Mouse (Mus musculus) midbrain, embryonic 12.5 days (tissue): Measurements from ENCODE around the gene 4930539E08Rik. TPM values are rescaled to one million over a fixed set of nuclear protein-coding genes. Genes with fewer than 3 reads are reported as not detected.

Source experiments
- ATAC-seq: fragments of 200-750 bp; cut with Nextera tagmentation; 2 replicates; pipeline ENCODE4 v1.8.0; 2017; ENCODE audit warnings: low read depth, moderate TSS enrichment, moderate library complexity; ENCODE audit not compliant: low FRiP score
- H3K27ac ChIP-seq: fragments of 300-500 bp; sonication (generic); replicated peaks from 2 replicates; pipeline ENCODE4 v1.5.1; 2016; ENCODE audit warnings: mild to moderate bottlenecking
- H3K27me3 ChIP-seq: fragments of 300-500 bp; sonication (generic); 2 replicates; pipeline ENCODE4 v1.6.1; 2016; ENCODE audit warnings: mild to moderate bottlenecking
- H3K36me3 ChIP-seq: fragments of 300-500 bp; sonication (generic); 2 replicates; pipeline ENCODE4 v1.6.1; 2016
- H3K4me1 ChIP-seq: fragments of 300-500 bp; sonication (generic); 2 replicates; pipeline ENCODE4 v1.6.1; 2016
- H3K4me2 ChIP-seq: fragments of 300-500 bp; sonication (generic); replicated peaks from 2 replicates; pipeline ENCODE4 v1.6.1; 2016; ENCODE audit warnings: mild to moderate bottlenecking, moderate library complexity
- H3K4me3 ChIP-seq: fragments of 300-500 bp; sonication (generic); 2 replicates; pipeline ENCODE4 v1.5.1; 2016; ENCODE audit warnings: mild to moderate bottlenecking
- H3K9ac ChIP-seq: fragments of 300-500 bp; sonication (generic); replicated peaks from 2 replicates; pipeline ENCODE4 v1.6.1; 2016; ENCODE audit warnings: mild to moderate bottlenecking, moderate library complexity
- H3K9me3 ChIP-seq: fragments of 300-500 bp; sonication (generic); 2 replicates; pipeline ENCODE4 v1.6.1; 2016; ENCODE audit warnings: mild to moderate bottlenecking
- WGBS: fragments of 180-500 bp; shearing (Covaris S2); methylation state at CpG from one replicate; pipeline ENCODE4 v1.1.7; 2016; 5-methylcytosine and 5-hydroxymethylcytosine counted together
- polyA plus RNA-seq: library from polyadenylated mRNA; unstranded; fragments of >200 nt; fragmentation: Nextera tagmentation; extraction: Ambion mirVana; gene quantifications from 2 replicates; pipeline ENCODE4 v1.2.1, GENCODE M21; 2016

Gene 4930539E08Rik
- polyA plus RNA-seq, 1 experiment from 2014 or later = 0.15 TPM

GRCm38 (mm10) chr17:28904546-28905376 lies 10.4 kb downstream of the 4930539E08Rik start:
- 0 out of 2 replicates have a peak, but pooled peaks have one; percentile 69 for ATAC-seq
- H3K4me3 ChIP-seq = no peak overlapping the region
- H3K36me3 ChIP-seq = no peaks in the 10 kb centered on the region
- H3K27me3 ChIP-seq = peaks cover 17% of the 10 kb centered on the region
- H3K9ac ChIP-seq = 0 out of 2 replicates have a peak overlapping the region, but pooled peaks have one; percentile 4
- H3K4me2 ChIP-seq = 0 out of 2 replicates have a peak overlapping the region, but pooled peaks have one; percentile 2
- peak overlapping the region; percentile 35; the same call in 1 of the 2 replicates for H3K27ac ChIP-seq
- WGBS = 26% methylated on average over 23 of the region's 23 CpGs
- H3K9me3 ChIP-seq = no peaks in the 10 kb centered on the region
- H3K4me1 ChIP-seq = peaks cover 20% of the 10 kb centered on the region

DNA sequence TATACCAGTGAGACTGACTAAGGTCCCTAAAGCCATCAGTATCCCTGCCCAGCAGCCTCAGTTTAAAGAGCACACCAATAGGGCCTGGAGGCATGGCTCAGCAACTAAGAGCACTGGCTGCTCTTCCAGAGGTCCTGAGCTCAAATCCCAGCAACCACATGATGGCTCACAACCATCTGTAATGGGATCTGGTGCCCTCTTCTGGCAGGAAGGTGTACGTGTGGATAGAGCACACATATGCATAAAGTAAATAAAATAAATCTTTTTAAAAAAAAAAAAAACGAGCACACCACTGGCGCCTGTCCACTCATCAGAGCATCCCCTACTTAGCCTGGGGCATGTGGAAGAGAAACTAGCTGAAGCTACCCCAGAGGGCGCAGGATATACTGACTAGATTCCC lies 13.6 kb downstream of the 4930539E08Rik start:
- H3K9ac ChIP-seq = no peak overlapping the region
- no peak for ATAC-seq
- 66% methylated on average over 4 of the region's 4 CpGs for WGBS

DNA sequence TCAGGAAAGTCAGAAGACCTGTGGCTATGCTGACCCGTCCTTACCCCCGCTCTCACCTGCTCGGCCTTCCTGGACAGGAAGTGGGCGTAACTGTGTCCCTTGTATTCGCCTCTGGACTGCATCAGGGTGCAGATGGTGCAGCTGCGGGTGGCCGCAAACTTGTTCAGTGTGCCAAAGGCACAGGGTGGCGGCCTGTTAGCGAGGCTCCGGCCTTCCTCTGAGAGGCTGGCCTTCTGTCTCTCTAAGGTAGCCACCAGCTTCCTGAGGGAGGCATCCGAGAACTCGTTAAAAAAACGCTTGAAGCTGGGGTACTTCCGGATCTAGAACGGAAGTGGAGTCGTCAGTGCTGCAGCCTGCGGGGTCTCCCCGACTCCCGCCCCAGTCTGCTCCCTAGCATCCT lies 15.7 kb downstream of the 4930539E08Rik start:
- Histone ChIP-seq H3K9me3 (no peaks in the 10 kb centered on the region), H3K27ac (0 out of 2 replicates have a peak overlapping the region, but pooled peaks have one; percentile 15), H3K9ac (no peak overlapping the region), H3K4me1 (peaks cover 10% of the 10 kb centered on the region), H3K4me3 (no peak overlapping the region), H3K27me3 (no peaks in the 10 kb centered on the region), H3K36me3 (no peaks in the 10 kb centered on the region), H3K4me2 (no peak overlapping the region)
- WGBS = 84% methylated on average over 19 of the region's 19 CpGs
- ATAC-seq = no peak

More for the DNA sequence above, 13.6 kb downstream of the 4930539E08Rik start:
- no peak overlapping the region for H3K4me2 ChIP-seq
- H3K36me3 ChIP-seq = no peaks in the 10 kb centered on the region
- no peak overlapping the region for H3K27ac ChIP-seq
- H3K27me3 ChIP-seq = no peaks in the 10 kb centered on the region
- H3K4me3 ChIP-seq = no peak overlapping the region
- H3K9me3 ChIP-seq = no peaks in the 10 kb centered on the region
- H3K4me1 ChIP-seq = peaks cover 22% of the 10 kb centered on the region

DNA sequence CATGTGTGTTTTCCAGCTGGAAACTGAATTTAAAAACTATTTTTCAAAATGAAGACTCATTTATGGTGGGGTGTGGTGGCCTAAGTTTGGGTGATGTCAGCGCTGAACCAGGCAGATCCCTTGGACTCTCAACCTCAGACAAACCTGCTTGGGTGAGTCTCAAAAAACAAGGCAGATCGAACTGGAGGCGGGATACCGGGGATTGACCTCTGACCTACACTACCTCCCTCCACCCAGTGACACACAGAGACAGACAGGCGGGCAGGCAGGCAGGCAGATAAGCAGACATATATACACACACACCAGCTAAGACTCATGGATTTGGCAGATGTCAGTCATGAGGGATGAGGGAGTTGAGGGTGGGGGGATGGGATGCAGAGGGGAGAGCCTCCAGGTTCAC lies 16.9 kb downstream of the 4930539E08Rik start:
- H3K36me3 ChIP-seq = no peaks in the 10 kb centered on the region
- H3K4me3 ChIP-seq = no peak overlapping the region
- no peak overlapping the region for H3K9ac ChIP-seq
- no peaks in the 10 kb centered on the region for H3K27me3 ChIP-seq
- peaks cover 9% of the 10 kb centered on the region; the same call in 1 of the 2 replicates for H3K4me1 ChIP-seq
- WGBS = 64% methylated on average over 5 of the region's 5 CpGs
- no peaks in the 10 kb centered on the region for H3K9me3 ChIP-seq
- H3K27ac ChIP-seq = no peak overlapping the region
- no peak overlapping the region for H3K4me2 ChIP-seq
- ATAC-seq = no peak

GRCm38 (mm10) chr17:28897817-28898216 lies 17.3 kb downstream of the 4930539E08Rik start:
- no peak for ATAC-seq
- H3K9ac ChIP-seq = no peak overlapping the region
- H3K4me2 ChIP-seq = no peak overlapping the region
- no peaks in the 10 kb centered on the region for H3K9me3 ChIP-seq
- H3K4me1 ChIP-seq = peaks cover 9% of the 10 kb centered on the region; the same call in 1 of the 2 replicates
- no peaks in the 10 kb centered on the region for H3K27me3 ChIP-seq
- no peak overlapping the region for H3K4me3 ChIP-seq
- no peaks in the 10 kb centered on the region for H3K36me3 ChIP-seq
- no peak overlapping the region for H3K27ac ChIP-seq
- 90% methylated on average over 5 of the region's 5 CpGs for WGBS

DNA sequence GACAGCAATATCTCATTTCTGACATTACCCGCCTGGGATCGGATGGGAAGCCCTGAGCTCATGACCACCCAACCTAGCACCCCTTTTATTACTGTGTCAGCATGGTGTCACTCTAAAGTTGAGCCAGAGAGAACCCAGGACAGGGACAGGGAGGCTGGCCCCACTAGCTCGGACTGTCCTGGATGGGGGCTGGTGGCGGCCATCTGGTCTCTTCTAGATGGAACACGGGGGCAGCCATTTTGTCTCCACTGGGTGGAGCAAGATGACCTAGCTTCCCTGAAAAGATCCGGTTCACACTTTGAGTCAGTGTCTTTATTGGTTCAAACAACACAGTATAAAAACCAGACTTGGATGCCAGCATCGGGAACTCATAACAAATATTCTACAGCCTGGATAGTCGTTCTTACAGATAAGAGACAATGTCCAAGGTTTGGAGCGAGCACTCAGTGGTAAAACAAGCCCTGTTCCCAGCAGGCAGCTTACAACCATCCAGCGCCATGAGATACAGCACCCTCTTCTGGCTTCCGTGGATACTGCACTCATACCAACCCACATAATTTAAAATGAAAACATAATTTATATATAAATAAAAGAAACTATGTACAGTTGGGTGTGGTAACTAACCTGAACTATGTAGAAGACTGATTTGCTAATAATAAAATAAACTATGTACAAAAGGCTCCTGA lies 18.9 kb downstream of the 4930539E08Rik start:
- H3K36me3 ChIP-seq = no peaks in the 10 kb centered on the region
- WGBS = 93% methylated on average over 11 of the region's 11 CpGs
- H3K9me3 ChIP-seq = no peaks in the 10 kb centered on the region
- H3K27ac ChIP-seq = no peak overlapping the region
- no peak overlapping the region for H3K4me3 ChIP-seq
- no peaks in the 10 kb centered on the region for H3K27me3 ChIP-seq
- no peak overlapping the region for H3K4me2 ChIP-seq
- H3K9ac ChIP-seq = no peak overlapping the region
- H3K4me1 ChIP-seq = peaks cover 9% of the 10 kb centered on the region; the same call in 1 of the 2 replicates
- no peak for ATAC-seq

GRCm38 (mm10) chr17:28895217-28895875 lies 19.8 kb downstream of the 4930539E08Rik start:
- no peak overlapping the region for H3K4me2 ChIP-seq
- no peak overlapping the region for H3K9ac ChIP-seq
- no peak for ATAC-seq
- 96% methylated on average over 21 of the region's 21 CpGs for WGBS
- H3K36me3 ChIP-seq = no peaks in the 10 kb centered on the region
- no peaks in the 10 kb centered on the region for H3K9me3 ChIP-seq
- no peak overlapping the region for H3K27ac ChIP-seq
- H3K4me1 ChIP-seq = peaks cover 9% of the 10 kb centered on the region; the same call in 1 of the 2 replicates
- H3K27me3 ChIP-seq = no peaks in the 10 kb centered on the region
- no peak overlapping the region for H3K4me3 ChIP-seq

GRCm38 (mm10) chr17:28894050-28894767 lies 20.9 kb downstream of the 4930539E08Rik start:
- 91% methylated on average over 11 of the region's 11 CpGs for WGBS
- H3K27ac ChIP-seq = no peak overlapping the region
- peaks cover 4% of the 10 kb centered on the region; the same call in 1 of the 2 replicates for H3K9me3 ChIP-seq
- no peaks in the 10 kb centered on the region for H3K36me3 ChIP-seq
- no peak overlapping the region for H3K4me3 ChIP-seq
- H3K4me1 ChIP-seq = peaks cover 8% of the 10 kb centered on the region; the same call in 1 of the 2 replicates
- H3K27me3 ChIP-seq = no peaks in the 10 kb centered on the region
- no peak overlapping the region for H3K9ac ChIP-seq
- no peak overlapping the region for H3K4me2 ChIP-seq
- no peak for ATAC-seq

GRCm38 (mm10) chr17:28886266-28886665 lies 28.9 kb downstream of the 4930539E08Rik start:
- H3K36me3 ChIP-seq = no peaks in the 10 kb centered on the region
- WGBS = 83% methylated on average over 8 of the region's 8 CpGs
- no peak overlapping the region for H3K4me3 ChIP-seq
- H3K4me1 ChIP-seq = no peaks in the 10 kb centered on the region
- peaks cover 1% of the 10 kb centered on the region; the same call in 1 of the 2 replicates for H3K27me3 ChIP-seq
- H3K9ac ChIP-seq = no peak overlapping the region
- no peak overlapping the region for H3K27ac ChIP-seq
- peaks cover 12% of the 10 kb centered on the region for H3K9me3 ChIP-seq
- no peak for ATAC-seq
- no peak overlapping the region for H3K4me2 ChIP-seq

GRCm38 (mm10) chr17:28885231-28885630 lies 29.9 kb downstream of the 4930539E08Rik start:
- H3K4me2 ChIP-seq = no peak overlapping the region
- ATAC-seq = no peak

GRCm38 (mm10) chr17:28883941-28884516 lies 31.1 kb downstream of the 4930539E08Rik start:
- ATAC-seq = no peak
- Histone ChIP-seq H3K9me3 (peaks cover 7% of the 10 kb centered on the region), H3K4me2 (no peak overlapping the region), H3K9ac (no peak overlapping the region), H3K27ac (no peak overlapping the region), H3K4me3 (no peak overlapping the region), H3K27me3 (peaks cover 20% of the 10 kb centered on the region), H3K36me3 (no peaks in the 10 kb centered on the region), H3K4me1 (peaks cover 4% of the 10 kb centered on the region; the same call in 1 of the 2 replicates)
- WGBS = 76% methylated on average over 10 of the region's 10 CpGs

More at GRCm38 (mm10) chr17:28885231-28885630, 29.9 kb downstream of the 4930539E08Rik start:
- Histone ChIP-seq H3K9ac (no peak overlapping the region), H3K9me3 (peaks cover 12% of the 10 kb centered on the region), H3K4me1 (no peaks in the 10 kb centered on the region), H3K27ac (no peak overlapping the region), H3K4me3 (no peak overlapping the region), H3K36me3 (no peaks in the 10 kb centered on the region), H3K27me3 (peaks cover 12% of the 10 kb centered on the region)
- WGBS = 90% methylated on average over 8 of the region's 8 CpGs
